Mouse (Mus musculus) R1 (cell line): ENCODE data around the gene Slc25a39.
A peak's percentile ranks its signal among the peaks of the same experiment; 100 is the strongest.
"Not testable (repeated sequence)": the region's sequence is repeated elsewhere in the genome, so short reads cannot be mapped to it uniquely, and the experiment has no call there.

Source experiments
- DNase-seq: peaks from one replicate; pipeline ENCODE4 v3.0.0-alpha.2; 2018; ENCODE audit warnings: low read depth, low spot score

The Slc25a39 gene

GRCm38 (mm10) chr11:102374108-102374725 lies 33.5 kb downstream of the Slc25a39 start:
- no peak for DNase-seq

- no peak for DNase-seq
Measured at GRCm38 (mm10) chr11:102373646-102374045, 34.1 kb downstream of the Slc25a39 start.

- DNase-seq: no peak
Measured at GRCm38 (mm10) chr11:102372936-102373335, 34.8 kb downstream of the Slc25a39 start.

GRCm38 (mm10) chr11:102371926-102372685 lies 35.6 kb downstream of the Slc25a39 start:
- DNase-seq: no peak

- no peak for DNase-seq
Measured at GRCm38 (mm10) chr11:102370285-102370684, 37.5 kb downstream of the Slc25a39 start.

- no peak for DNase-seq
Measured at GRCm38 (mm10) chr11:102369263-102369662, 38.5 kb downstream of the Slc25a39 start.

GRCm38 (mm10) chr11:102368347-102368746 lies 39.4 kb downstream of the Slc25a39 start:
- no peak for DNase-seq

- peak; percentile 79 for DNase-seq
Measured at GRCm38 (mm10) chr11:102367504-102368280, 40.1 kb downstream of the Slc25a39 start.

- not testable (repeated sequence) for DNase-seq
Measured at GRCm38 (mm10) chr11:102366103-102366502, 41.6 kb downstream of the Slc25a39 start, which contains the start of gene Slc4a1. TSS of gene Slc4a1 (minus strand) at chr11:102366203.

GRCm38 (mm10) chr11:102365699-102366098 lies 42.0 kb downstream of the Slc25a39 start:
- no peak for DNase-seq

- no peak for DNase-seq
Measured at GRCm38 (mm10) chr11:102364570-102365371, 43.0 kb downstream of the Slc25a39 start.

- no peak for DNase-seq
Measured at GRCm38 (mm10) chr11:102363623-102364022, 44.1 kb downstream of the Slc25a39 start.

GRCm38 (mm10) chr11:102361776-102362495 lies 45.8 kb downstream of the Slc25a39 start:
- no peak for DNase-seq

- no peak for DNase-seq
Measured at GRCm38 (mm10) chr11:102358365-102358764, 49.4 kb downstream of the Slc25a39 start.

GRCm38 (mm10) chr11:102356636-102357350 lies 51.0 kb downstream of the Slc25a39 start:
- peak; percentile 31 for DNase-seq

GRCm38 (mm10) chr11:102356190-102356589 lies 51.6 kb downstream of the Slc25a39 start:
- no peak for DNase-seq

GRCm38 (mm10) chr11:102355501-102355900 lies 52.2 kb downstream of the Slc25a39 start:
- no peak for DNase-seq

- DNase-seq: no peak
Measured at GRCm38 (mm10) chr11:102353021-102353431, 54.7 kb downstream of the Slc25a39 start.
